Mouse (Mus musculus) liver, embryonic 15.5 days (tissue): ENCODE results near the gene Gm37240. TPM values are rescaled to one million over a fixed set of nuclear protein-coding genes. Genes with fewer than 3 reads are reported as not detected.
"Not testable (repeated sequence)": the region's sequence is repeated elsewhere in the genome, so short reads cannot be mapped to it uniquely, and the experiment has no call there.

ENCODE experiments used
- ATAC-seq: fragments of 200-750 bp; cut with Nextera tagmentation; 2 replicates; pipeline ENCODE4 v1.8.0; 2017; ENCODE audit warnings: moderate number of reproducible peaks, mild to moderate bottlenecking, moderate library complexity; ENCODE audit not compliant: insufficient read depth
- H3K27ac ChIP-seq: fragments of 300-500 bp; sonication (generic); replicated peaks from 2 replicates; pipeline ENCODE4 v1.5.1; 2015; ENCODE audit warnings: mild to moderate bottlenecking, inconsistent platforms
- H3K27me3 ChIP-seq: fragments of 300-500 bp; sonication (generic); 2 replicates; pipeline ENCODE4 v1.6.1; 2015; ENCODE audit warnings: mild to moderate bottlenecking, inconsistent platforms
- H3K36me3 ChIP-seq: fragments of 300-500 bp; sonication (generic); replicated peaks from 2 replicates; pipeline ENCODE4 v1.6.1; 2015; ENCODE audit warnings: moderate library complexity, mild to moderate bottlenecking, inconsistent platforms
- H3K4me1 ChIP-seq: fragments of 300-500 bp; sonication (generic); replicated peaks from 2 replicates; pipeline ENCODE4 v1.6.1; 2015; ENCODE audit warnings: inconsistent platforms
- H3K4me2 ChIP-seq: fragments of 300-500 bp; sonication (generic); 2 replicates; pipeline ENCODE4 v1.6.1; 2015; ENCODE audit warnings: moderate library complexity, mild to moderate bottlenecking, inconsistent platforms
- H3K4me3 ChIP-seq: fragments of 300-500 bp; sonication (generic); replicated peaks from 2 replicates; pipeline ENCODE4 v1.5.1; 2015; ENCODE audit warnings: mild to moderate bottlenecking, inconsistent platforms
- H3K9ac ChIP-seq: fragments of 300-500 bp; sonication (generic); 2 replicates; pipeline ENCODE4 v1.6.1; 2015; ENCODE audit warnings: moderate library complexity, mild to moderate bottlenecking, inconsistent platforms
- H3K9me3 ChIP-seq: fragments of 300-500 bp; sonication (generic); replicated peaks from 2 replicates; pipeline ENCODE4 v1.6.1; 2016; ENCODE audit warnings: inconsistent platforms
- WGBS: fragments of 180-500 bp; shearing (Covaris S2); methylation state at CpG from one replicate; pipeline ENCODE4 v1.1.7; 2015; ENCODE audit warnings: mixed read lengths; ENCODE audit not compliant: insufficient replicate concordance; 5-methylcytosine and 5-hydroxymethylcytosine counted together
- polyA plus RNA-seq: library from polyadenylated mRNA; unstranded; fragments of >200 nt; fragmentation: Nextera tagmentation; extraction: Ambion mirVana; gene quantifications from 2 replicates; pipeline ENCODE4 v1.2.1, GENCODE M21; 2015

Gm37240 gene
- polyA plus RNA-seq, 1 experiment from 2014 or later = 0.24 TPM

- H3K4me1 ChIP-seq = peaks cover 25% of the 10 kb centered on the region
- no peaks in the 10 kb centered on the region for H3K9me3 ChIP-seq
- H3K36me3 ChIP-seq = no peaks in the 10 kb centered on the region
- WGBS = under 1% methylated on average over 58 of the region's 70 CpGs
- H3K27ac ChIP-seq = peak within 1 kb of the TSS; percentile 71
- ATAC-seq = peak; percentile 98
- H3K9ac ChIP-seq = peak within 1 kb of the TSS; percentile 65
- peak within 1 kb of the TSS; percentile 86 for H3K4me2 ChIP-seq
- peaks cover 13% of the 10 kb centered on the region; the same call in 1 of the 2 replicates for H3K27me3 ChIP-seq
- peak within 1 kb of the TSS; percentile 80 for H3K4me3 ChIP-seq
Measured at GRCm38 (mm10) chr3:84582023-84582912, 1305.0 kb downstream of the Gm37240 start, which contains the start of gene Arfip1. Arfip1 (minus strand) TSS chr3:84582625.

- Histone ChIP-seq H3K4me2 (peak overlapping the region; percentile 86), H3K4me3 (peak overlapping the region; percentile 80), H3K9me3 (no peaks in the 10 kb centered on the region), H3K36me3 (no peaks in the 10 kb centered on the region), H3K4me1 (peaks cover 25% of the 10 kb centered on the region), H3K27ac (peak overlapping the region; percentile 71), H3K9ac (peak overlapping the region; percentile 65), H3K27me3 (peaks cover 13% of the 10 kb centered on the region; the same call in 1 of the 2 replicates)
- no peak for ATAC-seq
- 0% methylated on average over 4 of the region's 4 CpGs for WGBS
Measured at GRCm38 (mm10) chr3:84581696-84582022, 1305.7 kb downstream of the Gm37240 start.

GRCm38 (mm10) chr3:84580716-84581115 lies 1306.6 kb downstream of the Gm37240 start:
- Histone ChIP-seq H3K36me3 (no peaks in the 10 kb centered on the region), H3K27me3 (peaks cover 13% of the 10 kb centered on the region; the same call in 1 of the 2 replicates), H3K4me3 (peak overlapping the region; percentile 80; the same call in 1 of the 2 replicates), H3K27ac (no peak overlapping the region), H3K4me2 (peak overlapping the region; percentile 86), H3K4me1 (peaks cover 25% of the 10 kb centered on the region), H3K9me3 (no peaks in the 10 kb centered on the region), H3K9ac (no peak overlapping the region)
- no peak for ATAC-seq
- 10% methylated on average over 4 of the region's 4 CpGs for WGBS

- WGBS = 55% methylated on average over 3 of the region's 3 CpGs
- Histone ChIP-seq H3K9ac (no peak overlapping the region), H3K9me3 (no peaks in the 10 kb centered on the region), H3K27me3 (no peaks in the 10 kb centered on the region), H3K4me2 (no peak overlapping the region), H3K27ac (no peak overlapping the region), H3K4me3 (no peak overlapping the region), H3K4me1 (peaks cover 3% of the 10 kb centered on the region; the same call in 1 of the 2 replicates), H3K36me3 (no peaks in the 10 kb centered on the region)
- ATAC-seq = no peak
Measured at GRCm38 (mm10) chr3:84570501-84570900, 1316.8 kb downstream of the Gm37240 start.

- 69% methylated on average over 6 of the region's 6 CpGs for WGBS
- H3K9me3 ChIP-seq = no peaks in the 10 kb centered on the region
- no peak for ATAC-seq
- H3K4me3 ChIP-seq = no peak overlapping the region
- H3K9ac ChIP-seq = no peak overlapping the region
- no peaks in the 10 kb centered on the region for H3K36me3 ChIP-seq
- peaks cover 3% of the 10 kb centered on the region; the same call in 1 of the 2 replicates for H3K4me1 ChIP-seq
- no peak overlapping the region for H3K27ac ChIP-seq
- H3K4me2 ChIP-seq = no peak overlapping the region
- no peaks in the 10 kb centered on the region for H3K27me3 ChIP-seq
Measured at GRCm38 (mm10) chr3:84569587-84569986, 1317.7 kb downstream of the Gm37240 start.

GRCm38 (mm10) chr3:84568540-84568939 lies 1318.8 kb downstream of the Gm37240 start:
- WGBS = 81% methylated on average over 6 of the region's 6 CpGs
- no peak overlapping the region for H3K9ac ChIP-seq
- H3K27me3 ChIP-seq = no peaks in the 10 kb centered on the region
- no peak overlapping the region for H3K27ac ChIP-seq
- H3K9me3 ChIP-seq = no peaks in the 10 kb centered on the region
- ATAC-seq = no peak
- H3K4me2 ChIP-seq = no peak overlapping the region
- no peak overlapping the region for H3K4me3 ChIP-seq
- no peaks in the 10 kb centered on the region for H3K36me3 ChIP-seq
- H3K4me1 ChIP-seq = peaks cover 3% of the 10 kb centered on the region; the same call in 1 of the 2 replicates

- 45% methylated on average over 4 of the region's 4 CpGs for WGBS
- Histone ChIP-seq H3K4me3 (no peak overlapping the region), H3K4me2 (no peak overlapping the region), H3K4me1 (peaks cover 3% of the 10 kb centered on the region; the same call in 1 of the 2 replicates), H3K27me3 (no peaks in the 10 kb centered on the region), H3K36me3 (no peaks in the 10 kb centered on the region), H3K9ac (no peak overlapping the region), H3K27ac (no peak overlapping the region), H3K9me3 (no peaks in the 10 kb centered on the region)
- ATAC-seq = no peak
Measured at GRCm38 (mm10) chr3:84563415-84563814, 1323.9 kb downstream of the Gm37240 start.

- H3K9ac ChIP-seq, H3K27me3 ChIP-seq, H3K9me3 ChIP-seq, H3K27ac ChIP-seq, ATAC-seq, H3K4me3 ChIP-seq, H3K36me3 ChIP-seq, H3K4me2 ChIP-seq, H3K4me1 ChIP-seq: not testable (repeated sequence)
- 89% methylated on average over 2 of the region's 2 CpGs for WGBS
Measured at GRCm38 (mm10) chr3:84562911-84563310, 1324.4 kb downstream of the Gm37240 start.

GRCm38 (mm10) chr3:84558301-84558700 lies 1329.0 kb downstream of the Gm37240 start:
- no peak overlapping the region for H3K4me3 ChIP-seq
- no peaks in the 10 kb centered on the region for H3K36me3 ChIP-seq
- H3K9me3 ChIP-seq = no peaks in the 10 kb centered on the region
- WGBS = 78% methylated on average over 3 of the region's 3 CpGs
- H3K27me3 ChIP-seq = no peaks in the 10 kb centered on the region
- H3K27ac ChIP-seq = no peak overlapping the region
- H3K4me1 ChIP-seq = 0 out of 2 replicates have a peak, but pooled peaks cover 6% of the 10 kb centered on the region
- no peak for ATAC-seq
- H3K9ac ChIP-seq = no peak overlapping the region
- H3K4me2 ChIP-seq = no peak overlapping the region

- no peak overlapping the region for H3K27ac ChIP-seq
- 54% methylated on average over 3 of the region's 3 CpGs for WGBS
- no peaks in the 10 kb centered on the region for H3K27me3 ChIP-seq
- H3K4me3 ChIP-seq = no peak overlapping the region
- H3K9ac ChIP-seq = no peak overlapping the region
- no peak overlapping the region for H3K4me2 ChIP-seq
- 0 out of 2 replicates have a peak, but pooled peaks cover 6% of the 10 kb centered on the region for H3K4me1 ChIP-seq
- no peaks in the 10 kb centered on the region for H3K9me3 ChIP-seq
- ATAC-seq = no peak
- no peaks in the 10 kb centered on the region for H3K36me3 ChIP-seq
Measured at GRCm38 (mm10) chr3:84555780-84556179, 1331.5 kb downstream of the Gm37240 start.

GRCm38 (mm10) chr3:84547177-84547576 lies 1340.1 kb downstream of the Gm37240 start:
- WGBS = 39% methylated on average over 8 of the region's 8 CpGs
- ATAC-seq = no peak
- no peak overlapping the region for H3K9ac ChIP-seq
- no peaks in the 10 kb centered on the region for H3K36me3 ChIP-seq
- H3K4me3 ChIP-seq = no peak overlapping the region
- H3K27me3 ChIP-seq = no peaks in the 10 kb centered on the region
- no peaks in the 10 kb centered on the region for H3K9me3 ChIP-seq
- no peak overlapping the region for H3K27ac ChIP-seq
- no peak overlapping the region for H3K4me2 ChIP-seq
- peaks cover 6% of the 10 kb centered on the region for H3K4me1 ChIP-seq
